Mouse (Mus musculus): ENCODE results near the gene Polr1e.

DNA sequence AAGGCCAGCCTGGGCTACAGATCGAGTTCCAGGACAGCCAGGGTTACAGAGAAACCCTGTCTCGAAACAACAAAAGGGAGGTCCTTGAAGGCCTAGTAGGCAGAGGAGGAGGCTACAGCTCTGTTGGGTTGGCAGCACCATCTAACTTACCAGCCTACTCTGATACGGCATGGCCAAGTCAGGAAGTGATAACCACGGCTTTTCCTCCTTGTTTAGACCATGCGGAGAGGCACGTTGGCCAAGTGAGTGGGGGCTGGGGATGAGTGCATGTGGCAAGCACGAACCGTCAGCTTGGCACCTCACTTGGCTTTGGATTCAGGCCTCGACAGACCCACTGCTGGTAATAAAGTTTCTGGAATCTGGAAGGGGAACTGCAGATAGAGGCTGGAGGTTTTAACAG lies 14.2 kb downstream of the Polr1e start:
- no peak for TF ChIP-seq POLR2AphosphoS2 (IDR thresholded peaks at IDR 0.05; ENCODE audit: low read depth, low read length)
- TF ChIP-seq POLR2A (IDR thresholded peaks at IDR 0.05; ENCODE audit: low read depth, low read length) = no peak
- TF ChIP-seq SIN3A (IDR thresholded peaks at IDR 0.05; ENCODE audit: low read length) = no peak
- TF ChIP-seq MAX (IDR thresholded peaks at IDR 0.05; ENCODE audit: low read length) = no peak
- TF ChIP-seq EP300 (IDR thresholded peaks at IDR 0.05; ENCODE audit: low read length) = no peak
- TF ChIP-seq MAZ (IDR thresholded peaks at IDR 0.05; ENCODE audit: low read depth, low read length) = no peak
- TF ChIP-seq MAFK (IDR thresholded peaks at IDR 0.05; ENCODE audit: insufficient replicate concordance, low read length) = no peak
- TF ChIP-seq CTCF (conservative IDR thresholded peaks at IDR 0.05 in 1 of 2, IDR thresholded peaks at IDR 0.05 in 1 of 2; ENCODE audit: low read depth in 2 of 2, low read length in 2 of 2) = no peak
- no peak for TF ChIP-seq RAD21 (IDR thresholded peaks at IDR 0.05; ENCODE audit: low read depth, low read length)
- no peak for TF ChIP-seq UBTF (IDR thresholded peaks at IDR 0.05; ENCODE audit: low read depth, low read length)
- TF ChIP-seq CHD1 (IDR thresholded peaks at IDR 0.05; ENCODE audit: low read depth, low read length) = no peak
- no peak for TF ChIP-seq KAT2A (IDR thresholded peaks at IDR 0.05; ENCODE audit: insufficient replicate concordance, low read length)
